Mouse (Mus musculus) gastrocnemius, adult 2 months (tissue): Measurements from ENCODE around the gene Sgcb. TPM values are rescaled to one million over a fixed set of nuclear protein-coding genes. Genes with fewer than 3 reads are reported as not detected.

ENCODE experiments used
- DNase-seq: peaks from one replicate; pipeline ENCODE4 v3.0.0; 2022
- H3K27ac ChIP-seq: fragments of 200-600 bp; 2 replicates; pipeline ENCODE4 v1.8.1; 2022; ENCODE audit warnings: mild to moderate bottlenecking
- H3K4me3 ChIP-seq: fragments of 200-600 bp; 2 replicates; pipeline ENCODE4 v1.8.1; 2022; ENCODE audit warnings: mild to moderate bottlenecking, moderate library complexity
- CTCF ChIP-seq: fragments of 200-600 bp; IDR thresholded peaks from 2 replicates; pipeline ENCODE4 v1.8.1; 2022; ENCODE audit warnings: antibody characterized with exemption, mild to moderate bottlenecking, moderate library complexity
- intact Hi-C: fragments of 180-260 bp; cut with DNase I; formaldehyde crosslinking; loops from one replicate; pipeline ENCODE4 v1.15.1; 2025
- total RNA-seq, 2 experiments: library from RNA; stranded (reverse); gene quantifications; 2 replicates each; pipeline ENCODE4 v1.2.3; 2021

Gene Sgcb
- total RNA-seq, 2 experiments from 2014 or later: 88.5 to 89.5 TPM

DNA sequence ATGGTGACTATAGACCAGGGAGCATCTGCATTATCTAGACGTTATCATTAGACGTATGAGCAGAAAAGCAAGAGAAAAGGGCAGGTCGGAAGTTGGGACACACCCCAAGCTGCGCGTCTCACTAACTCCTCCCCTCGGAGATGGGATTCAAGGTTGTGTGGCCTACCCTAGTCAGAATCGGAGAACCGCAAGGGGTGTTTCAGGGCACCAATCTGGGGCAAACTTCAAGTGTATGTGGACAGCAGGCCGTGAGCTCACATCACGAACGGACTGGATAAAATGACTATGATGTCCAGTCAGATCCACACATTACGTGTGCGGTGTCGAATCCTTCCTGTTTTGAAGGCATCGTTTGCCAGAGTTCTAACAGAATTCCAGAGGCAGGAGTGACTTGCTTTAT lies 19.6 kb downstream of the Sgcb start:
- intact Hi-C loops: no loop called here
- DNase-seq: no peak
- TF ChIP-seq CTCF: no peak
- Histone ChIP-seq H3K4me3 (no peak overlapping the region), H3K27ac (no peak overlapping the region)

- Histone ChIP-seq H3K4me3 (no peak overlapping the region), H3K27ac (no peak overlapping the region)
- intact Hi-C loops: no loop called here
- TF ChIP-seq CTCF: no peak
- DNase-seq: no peak
Measured at GRCm38 (mm10) chr5:73627559-73627958, 20.0 kb downstream of the Sgcb start.

GRCm38 (mm10) chr5:73626842-73627241 lies 20.7 kb downstream of the Sgcb start:
- H3K4me3 ChIP-seq: no peak overlapping the region
- no peak for TF ChIP-seq CTCF
- no peak overlapping the region for H3K27ac ChIP-seq
- no peak for DNase-seq
- intact Hi-C loops: no loop called here

GRCm38 (mm10) chr5:73625505-73625904 lies 22.1 kb downstream of the Sgcb start:
- no peak for DNase-seq
- no peak for TF ChIP-seq CTCF
- H3K4me3 ChIP-seq: no peak overlapping the region
- H3K27ac ChIP-seq: no peak overlapping the region
- intact Hi-C loops: no loop called here

DNA sequence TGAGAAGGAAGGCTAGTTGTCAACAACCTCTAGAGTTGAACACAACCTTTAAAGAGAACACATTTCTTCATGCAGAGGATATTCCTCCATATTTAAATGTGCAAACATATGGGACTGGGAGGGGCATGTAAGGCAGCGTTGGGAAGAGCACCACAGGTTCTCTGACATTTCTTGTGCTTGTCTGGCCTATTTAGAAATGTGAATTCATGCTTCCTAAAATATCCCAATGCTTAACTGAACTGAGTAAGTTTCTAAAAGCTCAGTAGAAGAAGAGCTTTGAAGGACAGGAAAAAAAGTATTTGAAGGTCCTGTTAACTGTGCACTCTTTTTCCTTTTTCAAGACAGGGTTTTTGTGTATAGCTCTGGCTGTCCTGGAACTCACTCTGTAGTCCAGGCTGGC lies 28.6 kb downstream of the Sgcb start:
- no peak for TF ChIP-seq CTCF
- Histone ChIP-seq H3K4me3 (no peak overlapping the region), H3K27ac (no peak overlapping the region)
- intact Hi-C loops: no loop called here
- no peak for DNase-seq

- Histone ChIP-seq H3K4me3 (no peak overlapping the region), H3K27ac (no peak overlapping the region)
- no peak for TF ChIP-seq CTCF
- DNase-seq: no peak
- intact Hi-C loops: no loop called here
Measured at GRCm38 (mm10) chr5:73615211-73615610, 32.4 kb downstream of the Sgcb start.

DNA sequence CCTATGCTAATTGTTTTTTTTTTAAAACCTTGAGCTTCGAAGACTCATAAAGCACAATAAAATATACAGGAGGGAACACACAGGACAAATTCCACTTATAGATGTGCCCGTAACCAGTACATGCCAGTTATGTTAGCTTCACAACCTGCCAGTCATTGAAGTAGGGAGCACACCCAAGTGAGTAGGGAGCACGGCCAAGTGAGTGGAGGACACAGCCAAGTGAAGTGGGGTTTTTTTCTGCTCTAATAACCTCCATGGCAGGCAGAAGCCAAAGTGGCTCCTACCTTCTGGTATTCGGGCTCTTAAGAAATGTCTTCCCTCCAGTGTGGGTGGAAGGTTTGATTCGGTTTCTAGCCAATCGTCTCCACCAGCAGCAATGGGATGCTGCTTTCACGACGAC lies 34.3 kb downstream of the Sgcb start:
- Histone ChIP-seq H3K27ac (no peak overlapping the region), H3K4me3 (no peak overlapping the region)
- DNase-seq: no peak
- intact Hi-C loops: no loop called here
- no peak for TF ChIP-seq CTCF

DNA sequence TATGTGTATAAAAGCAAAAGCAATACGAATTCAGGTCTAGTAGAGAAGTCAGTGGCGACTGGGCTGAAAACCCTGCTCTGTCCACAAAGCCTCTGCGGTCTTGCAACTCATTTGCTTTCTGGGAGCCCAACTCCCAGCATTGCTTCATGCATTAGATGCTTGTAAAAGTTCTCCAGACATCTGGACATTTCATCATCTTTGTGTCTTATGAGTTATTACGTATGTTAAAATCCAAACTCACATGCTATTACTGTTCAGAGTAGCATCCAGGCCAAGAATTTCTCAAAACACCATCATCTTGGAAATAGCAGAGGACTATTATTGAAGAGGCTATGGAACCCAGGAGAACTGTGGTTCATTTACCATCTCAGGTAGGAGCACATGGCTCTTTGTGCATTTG lies 36.5 kb downstream of the Sgcb start:
- intact Hi-C loops: no loop called here
- H3K4me3 ChIP-seq: no peak overlapping the region
- no peak overlapping the region for H3K27ac ChIP-seq

GRCm38 (mm10) chr5:73604964-73605363 lies 42.6 kb downstream of the Sgcb start:
- intact Hi-C loops: no loop called here
- DNase-seq: no peak
- no peak for TF ChIP-seq CTCF

More for the DNA sequence above, 36.5 kb downstream of the Sgcb start:
- no peak for DNase-seq
- no peak for TF ChIP-seq CTCF

GRCm38 (mm10) chr5:73604542-73604941 lies 43.0 kb downstream of the Sgcb start:
- intact Hi-C loops: no loop called here
- TF ChIP-seq CTCF: no peak
- Histone ChIP-seq H3K4me3 (no peak overlapping the region), H3K27ac (no peak overlapping the region)
- DNase-seq: no peak

More at GRCm38 (mm10) chr5:73604964-73605363, 42.6 kb downstream of the Sgcb start:
- no peak overlapping the region for H3K27ac ChIP-seq
- H3K4me3 ChIP-seq: no peak overlapping the region

- intact Hi-C loops: no loop called here
- TF ChIP-seq CTCF: peak; percentile 31; the same call in 1 of the 2 replicates
- no peak overlapping the region for H3K4me3 ChIP-seq
- no peak overlapping the region for H3K27ac ChIP-seq
- DNase-seq: no peak
Measured at GRCm38 (mm10) chr5:73602865-73603264, 44.7 kb downstream of the Sgcb start.

GRCm38 (mm10) chr5:73601361-73601763 lies 46.2 kb downstream of the Sgcb start:
- Histone ChIP-seq H3K27ac (no peak overlapping the region), H3K4me3 (no peak overlapping the region)
- no peak for DNase-seq
- intact Hi-C loops: no loop called here
- TF ChIP-seq CTCF: no peak

- intact Hi-C loops: no loop called here
- no peak overlapping the region for H3K4me3 ChIP-seq
- DNase-seq: no peak
- no peak for TF ChIP-seq CTCF
- no peak overlapping the region for H3K27ac ChIP-seq
Measured at GRCm38 (mm10) chr5:73599991-73600390, 47.6 kb downstream of the Sgcb start.

DNA sequence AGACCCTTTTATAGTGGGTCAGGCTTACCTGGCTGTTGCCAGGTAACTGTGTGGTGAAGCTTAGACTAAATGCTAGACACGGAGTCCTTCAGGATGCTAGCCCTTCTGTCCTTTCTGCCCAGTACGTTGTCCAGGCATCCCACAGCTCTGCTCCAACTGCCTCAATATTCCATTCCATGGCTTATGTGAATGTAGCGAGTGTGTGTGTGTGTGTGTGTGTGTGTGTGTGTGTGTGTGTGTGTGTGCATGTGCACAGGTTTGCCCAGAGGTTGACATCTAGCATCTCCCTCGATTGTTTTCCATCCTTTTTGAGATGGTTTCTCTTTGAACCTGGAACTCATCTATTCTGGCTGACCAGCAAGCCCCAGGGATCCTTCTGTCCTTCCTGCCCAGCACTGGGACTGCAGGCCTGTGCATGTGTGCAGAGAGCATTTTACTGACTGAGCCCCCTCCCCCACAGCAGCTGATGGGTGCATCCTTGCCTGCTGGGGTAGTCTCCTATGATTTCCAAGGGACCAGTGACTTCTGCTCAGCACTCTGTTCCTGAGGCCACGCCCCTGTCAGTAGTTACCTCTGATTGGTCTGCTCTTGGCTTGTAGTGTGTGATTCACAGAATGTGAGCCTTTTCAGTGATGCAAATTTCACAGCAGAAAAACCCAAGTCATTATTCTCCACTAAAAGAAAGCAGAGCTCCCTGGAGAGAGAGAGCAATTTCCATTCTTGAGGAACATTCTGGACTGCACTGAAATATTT lies 48.5 kb downstream of the Sgcb start:
- TF ChIP-seq CTCF: no peak
- DNase-seq: no peak
- Histone ChIP-seq H3K27ac (no peak overlapping the region), H3K4me3 (no peak overlapping the region)
- intact Hi-C loops: no loop called here
